Mouse (Mus musculus): ENCODE data around the gene Slc13a3. TPM values are rescaled to one million over a fixed set of nuclear protein-coding genes. Genes with fewer than 3 reads are reported as not detected.

The Slc13a3 gene
- total RNA-seq, 2 experiments from 2014 or later: 18.7 to 19.9 TPM

DNA sequence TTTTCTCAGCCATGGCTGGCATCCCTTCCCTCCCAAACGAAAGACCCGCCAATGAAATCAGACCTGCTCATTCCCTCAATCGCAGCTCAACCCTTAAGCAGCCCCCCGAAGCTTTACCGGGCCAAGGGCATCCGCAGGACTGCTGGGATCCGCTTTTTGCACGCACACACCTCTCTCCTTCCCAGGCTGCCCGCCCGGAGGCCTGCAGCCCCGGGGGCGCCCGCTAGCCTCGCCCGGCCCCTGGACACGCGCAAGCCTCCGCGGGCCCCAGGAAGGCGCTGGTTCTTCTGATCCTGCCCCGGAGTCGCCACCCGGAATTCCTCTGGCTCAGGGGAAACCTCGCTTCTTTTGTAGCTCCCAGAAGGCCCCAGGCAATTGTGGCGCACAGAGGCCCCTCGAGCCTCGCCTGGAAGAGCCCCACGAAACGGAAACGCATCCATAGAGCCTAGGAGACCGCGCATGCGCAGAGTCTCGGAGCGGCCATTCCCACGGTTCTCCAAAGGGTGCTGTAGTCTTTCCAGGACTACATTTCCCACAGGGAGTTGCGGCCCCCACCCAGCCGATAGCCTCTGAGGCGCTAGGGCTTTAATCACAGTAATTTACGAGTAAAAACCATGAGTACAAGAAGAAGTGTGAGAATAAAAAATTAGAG, 85.1 kb downstream of the Slc13a3 start, which contains the start of gene Zfp334:
Zfp334 (minus strand) TSS at position 416 of the 652 bp plus-strand sequence.
- intact Hi-C loops (cut with DNase I): no loop called here
- DNase-seq (ENCODE audit: extremely low spot score in 1 of 2, low spot score in 2 of 2): peak; percentile 97

DNA sequence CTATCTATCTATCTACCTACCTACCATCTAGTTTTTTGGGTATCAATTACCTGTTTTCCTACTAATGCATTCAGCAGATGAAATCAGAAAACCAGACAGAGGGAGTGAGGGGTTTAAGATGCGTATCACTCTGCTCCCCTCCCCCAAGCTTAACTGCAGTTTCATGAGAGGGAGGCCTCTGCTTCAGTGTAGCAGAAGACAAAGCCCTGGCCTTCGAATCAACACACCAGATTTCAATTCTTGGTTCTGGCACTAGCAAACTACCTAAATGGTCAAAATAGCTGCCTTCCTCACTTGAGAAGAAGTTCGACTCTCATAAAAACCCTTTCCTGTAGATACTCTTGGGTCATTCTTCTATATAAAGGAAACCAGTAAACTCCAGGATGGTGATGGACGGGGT, 85.7 kb downstream of the Slc13a3 start:
- DNase-seq (ENCODE audit: extremely low spot score in 1 of 2, low spot score in 2 of 2): no peak
- intact Hi-C loops (cut with DNase I): no loop called here

DNA sequence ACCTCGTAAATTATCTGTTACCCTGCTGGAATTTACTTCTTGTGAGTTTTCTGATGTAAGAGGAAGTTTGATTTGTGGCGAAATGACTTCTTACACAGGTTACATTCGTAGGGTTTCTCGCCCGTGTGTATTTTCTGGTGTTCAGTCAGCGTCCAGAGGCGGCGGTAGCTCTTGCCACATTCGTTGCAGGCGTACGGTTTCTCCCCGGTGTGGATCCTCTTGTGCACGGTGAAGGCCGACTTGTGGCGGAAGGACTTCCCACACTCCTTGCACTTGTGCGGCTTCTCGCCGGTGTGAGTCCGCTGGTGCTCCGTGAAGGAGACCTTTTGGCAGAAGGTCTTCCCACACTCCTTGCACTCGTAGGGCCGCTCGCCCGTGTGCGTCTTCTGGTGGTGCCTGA, 93.0 kb downstream of the Slc13a3 start:
- DNase-seq (ENCODE audit: extremely low spot score in 1 of 2, low spot score in 2 of 2): no peak
- intact Hi-C loops (cut with DNase I): no loop called here

DNA sequence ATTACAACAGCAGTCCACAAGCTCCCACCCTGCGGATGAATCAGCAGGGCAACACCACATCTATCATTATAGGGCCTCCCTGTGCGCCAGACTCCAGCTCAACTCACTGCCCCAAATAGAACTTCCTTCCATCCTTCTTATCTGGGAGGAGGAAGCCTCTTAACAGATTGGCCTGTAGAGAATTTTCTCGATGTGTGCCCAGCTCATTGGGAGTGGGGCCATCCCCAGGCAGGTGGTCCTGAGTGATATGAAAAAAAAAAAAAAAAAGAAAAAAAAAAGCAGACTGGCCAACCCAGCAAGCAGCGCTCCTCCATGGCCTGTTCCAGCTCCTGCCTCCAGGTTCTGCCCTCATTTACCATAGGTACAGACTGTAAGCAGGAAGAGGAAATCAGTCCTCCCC, 97.0 kb downstream of the Slc13a3 start:
- intact Hi-C loops (cut with DNase I): no loop called here
- no peak for DNase-seq (ENCODE audit: extremely low spot score in 1 of 2, low spot score in 2 of 2)

DNA sequence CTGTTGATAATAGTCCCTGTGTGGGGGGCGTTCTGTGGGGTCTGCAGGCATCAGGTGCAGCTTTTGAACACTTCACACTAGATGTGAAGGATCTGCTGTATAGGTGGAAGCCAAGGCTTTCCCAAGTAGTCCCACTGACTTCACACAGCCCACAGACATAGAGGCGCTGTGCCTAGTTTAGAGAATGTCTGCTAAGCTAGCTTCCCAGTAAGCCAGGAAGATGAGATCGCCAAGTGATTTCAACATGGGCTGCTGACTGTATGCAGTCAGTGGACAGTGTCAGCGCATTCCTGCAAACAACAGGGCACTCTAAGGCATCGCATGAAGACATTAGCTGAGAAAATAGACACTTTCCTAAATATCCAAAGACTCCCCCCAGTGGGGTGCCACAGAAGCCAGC, 97.6 kb downstream of the Slc13a3 start:
- intact Hi-C loops (cut with DNase I): no loop called here
- DNase-seq (ENCODE audit: extremely low spot score in 1 of 2, low spot score in 2 of 2): no peak

DNA sequence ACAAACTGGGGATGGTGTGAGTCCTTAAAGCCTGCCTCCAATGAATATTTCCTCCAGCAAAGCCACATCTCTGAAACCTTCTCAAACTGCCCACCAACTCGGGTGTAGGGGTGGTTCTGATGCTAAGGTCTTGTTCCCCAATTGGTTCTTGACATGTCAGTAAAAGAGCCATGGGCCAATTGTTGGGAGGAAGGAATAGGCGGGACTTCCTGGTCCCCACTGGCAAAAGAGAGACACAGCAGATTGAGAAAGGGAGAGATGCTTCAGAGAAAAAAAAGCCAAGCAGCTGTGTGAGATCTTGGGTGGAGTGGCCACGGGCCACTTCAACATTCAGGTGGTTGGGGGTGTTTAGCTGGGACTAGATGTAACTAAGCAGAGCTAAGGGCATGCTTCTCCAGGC, 102.0 kb downstream of the Slc13a3 start:
- intact Hi-C loops (cut with DNase I): no loop called here
- DNase-seq (ENCODE audit: extremely low spot score in 1 of 2, low spot score in 2 of 2): no peak

DNA sequence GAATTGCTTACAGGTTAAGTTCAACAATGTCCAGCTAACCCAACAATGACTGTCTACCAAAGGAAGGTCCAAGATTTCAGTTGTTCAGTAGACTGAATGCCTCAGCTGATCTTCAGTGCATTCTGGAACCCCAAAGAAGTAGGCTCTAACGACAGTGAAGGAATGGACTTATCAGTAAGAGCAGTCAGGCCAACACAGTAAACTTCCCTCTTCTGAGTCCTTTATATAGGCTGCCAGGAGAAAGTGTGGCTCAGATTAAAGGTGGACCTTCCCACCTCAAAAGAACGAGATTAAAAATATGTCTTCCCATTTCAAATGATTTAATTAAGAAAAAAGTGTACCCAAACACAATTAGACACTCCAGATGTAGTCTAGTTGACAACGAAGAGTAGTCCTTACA, 102.7 kb downstream of the Slc13a3 start:
- no peak for DNase-seq (ENCODE audit: extremely low spot score in 1 of 2, low spot score in 2 of 2)
- intact Hi-C loops (cut with DNase I): no loop called here

DNA sequence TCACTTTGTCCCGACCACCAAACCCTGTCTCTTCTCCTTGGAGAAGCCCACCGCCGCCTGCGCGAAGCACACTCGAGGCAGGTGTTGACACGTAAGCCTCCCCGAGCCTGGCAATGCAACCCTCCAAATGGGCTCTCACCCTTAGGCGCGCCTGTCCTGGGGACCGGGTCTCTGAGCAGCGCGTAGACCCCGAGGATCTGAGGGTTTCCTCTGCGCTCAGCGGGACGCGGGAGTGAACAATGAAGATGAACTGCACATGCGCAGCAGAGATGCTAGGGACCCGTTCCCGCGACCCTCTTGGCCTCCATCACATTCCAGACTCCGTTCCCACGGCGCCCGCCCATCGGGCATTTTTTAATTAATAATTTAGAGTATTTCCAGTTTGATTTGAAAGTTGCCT, 104.5 kb downstream of the Slc13a3 start, which contains the start of gene Zfp663:
Zfp663 (minus strand) TSS at position 234 of the 400 bp plus-strand sequence.
- intact Hi-C loops (cut with DNase I): no loop called here
- DNase-seq (ENCODE audit: extremely low spot score in 1 of 2, low spot score in 2 of 2): no peak

DNA sequence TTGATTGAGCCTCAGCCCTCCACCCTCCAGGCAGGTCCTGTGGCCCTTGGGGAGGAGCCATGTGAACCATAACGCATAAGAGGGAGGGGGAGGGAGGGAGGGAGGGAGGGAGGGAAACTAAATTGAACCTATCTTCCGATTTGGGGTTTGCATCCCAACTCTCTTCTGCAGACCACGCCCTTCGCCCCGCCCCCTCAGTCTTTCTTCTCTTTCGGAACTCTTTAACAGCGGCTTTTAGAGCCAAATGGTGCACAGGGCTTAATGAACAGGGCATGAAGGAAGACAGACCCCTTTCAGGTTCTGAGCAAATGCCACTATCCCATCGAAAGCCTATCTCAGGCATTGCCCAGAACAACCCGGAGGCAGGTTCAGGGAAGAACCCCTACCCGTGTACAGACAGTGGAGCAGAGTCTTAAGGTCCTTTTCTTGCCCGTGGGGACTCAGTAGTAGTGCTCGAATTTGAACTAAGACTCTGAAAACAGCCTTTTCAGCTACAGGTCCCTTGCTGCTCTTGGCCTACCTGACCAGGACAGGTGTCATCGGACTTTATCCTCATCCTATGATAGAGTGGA, 105.1 kb downstream of the Slc13a3 start:
- intact Hi-C loops (cut with DNase I): no loop called here
- DNase-seq (ENCODE audit: extremely low spot score in 1 of 2, low spot score in 2 of 2): peak in 1 of 2 experiments; percentile 55

DNA sequence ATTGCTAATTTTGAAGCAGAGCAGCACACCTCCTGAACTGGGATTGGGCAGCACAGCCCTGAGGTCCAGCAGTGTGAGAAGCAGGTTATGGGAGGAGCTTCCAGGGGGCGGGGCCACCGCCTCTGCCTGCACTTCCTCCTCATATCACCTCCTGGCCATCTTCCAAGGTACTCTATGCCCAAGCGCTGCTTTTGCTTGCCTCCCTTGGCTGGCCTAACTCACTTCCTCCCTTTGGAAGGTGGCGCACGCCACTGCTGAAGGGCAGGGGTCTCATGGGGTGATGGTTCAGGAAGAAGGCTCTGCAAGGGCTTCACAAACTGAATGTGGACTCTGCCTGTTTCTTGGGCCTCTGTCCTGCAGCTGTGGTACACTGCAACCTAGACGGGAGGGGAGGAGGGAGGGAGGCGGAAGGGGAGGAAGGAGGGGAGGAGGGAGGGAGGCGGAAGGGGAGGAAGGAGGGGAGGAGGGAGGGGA, 105.9 kb downstream of the Slc13a3 start:
- intact Hi-C loops (cut with DNase I): no loop called here
- DNase-seq (ENCODE audit: extremely low spot score in 1 of 2, low spot score in 2 of 2): peak in 1 of 2 experiments; percentile 48

DNA sequence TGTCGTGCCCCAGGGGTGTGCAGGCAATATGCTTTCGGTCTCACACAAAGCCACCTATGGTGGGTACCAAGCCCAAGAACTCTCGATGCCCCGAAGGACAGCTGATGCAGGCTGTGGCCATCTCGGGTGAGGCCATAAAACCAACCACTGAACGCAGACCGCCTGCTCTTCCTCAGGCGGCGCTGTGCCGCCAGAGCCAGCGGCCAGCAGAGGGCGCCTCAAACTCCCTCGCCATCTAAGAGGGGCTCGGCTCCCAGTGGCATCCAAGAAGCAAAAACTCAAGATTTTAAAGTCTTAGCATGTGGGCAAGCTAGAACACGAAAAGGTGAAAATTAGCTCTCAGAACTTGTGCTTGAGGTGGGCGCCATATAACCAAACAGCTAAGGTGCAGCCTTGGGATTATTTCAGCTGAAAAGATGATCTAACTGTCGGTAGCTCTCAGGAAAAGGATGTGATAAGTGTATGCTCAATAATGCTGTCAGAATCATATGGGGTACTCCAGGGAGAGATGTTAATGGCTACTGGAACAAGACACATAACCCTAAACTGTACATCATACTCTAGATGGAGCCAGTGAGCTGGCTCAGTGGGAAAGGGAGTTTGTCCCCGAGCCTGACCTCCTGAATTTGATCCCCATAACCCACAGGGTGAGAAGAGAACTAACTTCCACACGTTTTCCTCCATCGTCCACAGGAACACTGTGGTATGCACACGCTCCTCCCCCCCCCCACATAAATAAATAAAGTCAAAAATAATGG, 108.5 kb downstream of the Slc13a3 start:
- intact Hi-C loops (cut with DNase I): loop anchor here (5.0 kb wide), 2 partner anchors 77 to 287 kb away; partner anchors contain the start of gene Slc35c2
- DNase-seq (ENCODE audit: extremely low spot score in 1 of 2, low spot score in 2 of 2): peak in 1 of 2 experiments; percentile 76

DNA sequence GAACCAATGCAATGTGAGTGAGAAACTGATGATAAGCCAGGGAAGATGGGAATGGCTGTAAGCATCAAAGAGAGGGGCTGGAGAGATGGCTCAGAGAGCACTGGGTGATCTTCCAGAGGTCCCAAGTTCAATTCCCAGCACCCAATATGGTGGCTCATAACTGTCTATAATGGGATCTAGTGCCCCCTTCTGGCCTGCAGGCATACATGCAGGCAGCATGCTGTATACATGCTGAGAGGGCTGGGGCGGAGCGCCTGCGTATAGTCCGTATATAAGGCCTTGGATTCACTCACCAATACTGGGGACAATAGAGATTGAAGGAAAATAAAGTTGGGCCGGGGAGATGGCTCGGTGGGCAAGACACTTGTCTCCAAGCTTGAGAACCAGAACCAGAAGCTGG, 109.7 kb downstream of the Slc13a3 start:
- no peak for DNase-seq (ENCODE audit: extremely low spot score in 1 of 2, low spot score in 2 of 2)
- intact Hi-C loops (cut with DNase I): loop anchor here (5.0 kb wide), 2 partner anchors 76 to 286 kb away; partner anchors contain the start of gene Slc35c2

DNA sequence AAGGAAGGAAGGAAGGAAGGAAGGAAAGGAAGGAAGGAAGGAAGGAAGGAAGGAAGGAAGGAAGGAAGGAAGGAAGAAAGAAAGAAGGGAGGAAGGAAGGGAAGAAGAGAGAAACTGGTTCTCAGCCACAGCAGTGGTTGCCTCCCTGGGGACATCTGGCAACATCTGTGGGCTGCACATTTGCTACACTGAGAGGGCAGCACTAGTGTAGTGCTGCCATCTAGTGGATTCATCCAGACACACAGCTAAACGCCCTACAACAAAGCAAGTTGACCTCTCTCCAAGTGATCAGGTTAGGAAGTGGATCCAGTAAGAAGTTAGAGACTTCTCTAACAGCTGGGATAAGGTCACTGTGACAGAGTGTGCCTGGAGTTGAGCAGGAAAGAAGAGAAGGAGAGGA, 112.2 kb downstream of the Slc13a3 start:
- DNase-seq (ENCODE audit: extremely low spot score in 1 of 2, low spot score in 2 of 2): peak in 1 of 2 experiments; percentile 69
- intact Hi-C loops (cut with DNase I): loop anchor here (5.0 kb wide), 2 partner anchors 74 to 284 kb away; partner anchors contain the start of gene Slc35c2

Other genes with a start within 250 kb of the Slc13a3 start
- gene Cdh22, start 238.4 kb downstream of the Slc13a3 start, total RNA-seq (2021): 10 to 100 TPM; 20.4 to 23.1 TPM
- 10 to 100 TPM; 44.4 to 49.3 TPM for gene Slc35c2, start 185.4 kb downstream of the Slc13a3 start, total RNA-seq (2021)
- 100 to 1,000 TPM; 102 to 104 TPM for gene Elmo2, start 146.8 kb downstream of the Slc13a3 start, total RNA-seq (2021)
- under 1 TPM; 0.59 to 0.79 TPM for gene Zfp663, start 104.5 kb downstream of the Slc13a3 start, total RNA-seq (2021)
- 10 to 100 TPM; 11.9 to 13.2 TPM for gene Zfp334, start 85.0 kb downstream of the Slc13a3 start, total RNA-seq (2021)
- not detected for gene Ocstamp, start 72.8 kb downstream of the Slc13a3 start, total RNA-seq (2021)
- gene Trp53rka, start 20.1 kb upstream of the Slc13a3 start, total RNA-seq (2021): 10 to 100 TPM; 21.7 to 22.8 TPM
- 1 to 10 TPM; 1.6 to 1.9 TPM for gene Slc2a10, start 30.6 kb upstream of the Slc13a3 start, total RNA-seq (2021)
- gene Eya2, start 121.8 kb upstream of the Slc13a3 start, total RNA-seq (2021): 1 to 10 TPM; 5.4 to 6.8 TPM